Mouse (Mus musculus): Measurements from ENCODE around the gene Sox6.
"Not testable (repeated sequence)": the region's sequence is repeated elsewhere in the genome, so short reads cannot be mapped to it uniquely, and the experiment has no call there.

The Sox6 gene

DNA sequence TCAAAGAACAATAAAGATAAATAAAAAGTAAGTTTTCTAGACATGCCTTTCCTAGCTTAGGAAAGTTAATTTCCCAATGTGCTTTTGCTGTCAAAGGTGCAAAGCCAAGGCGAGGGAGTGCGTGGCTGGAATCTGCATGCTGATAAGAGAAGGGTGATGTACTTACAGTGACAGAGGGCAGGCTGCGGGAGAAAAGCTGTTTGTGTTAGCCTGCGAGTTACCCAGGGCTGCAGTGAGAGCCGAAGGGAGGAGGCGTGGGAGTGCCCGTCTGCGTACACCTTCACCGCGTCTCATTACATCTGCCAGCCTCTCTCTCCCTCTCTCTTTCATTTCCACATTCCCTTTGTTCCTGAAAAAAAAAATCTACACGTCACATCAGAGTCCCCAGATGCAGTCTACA lies at the start of gene Sox6:
Gene Sox6, minus strand, starts transcription at position 286 of the 400 bp plus-strand sequence.
- no peak for DNase-seq (ENCODE audit: low read depth, low spot score)

DNA sequence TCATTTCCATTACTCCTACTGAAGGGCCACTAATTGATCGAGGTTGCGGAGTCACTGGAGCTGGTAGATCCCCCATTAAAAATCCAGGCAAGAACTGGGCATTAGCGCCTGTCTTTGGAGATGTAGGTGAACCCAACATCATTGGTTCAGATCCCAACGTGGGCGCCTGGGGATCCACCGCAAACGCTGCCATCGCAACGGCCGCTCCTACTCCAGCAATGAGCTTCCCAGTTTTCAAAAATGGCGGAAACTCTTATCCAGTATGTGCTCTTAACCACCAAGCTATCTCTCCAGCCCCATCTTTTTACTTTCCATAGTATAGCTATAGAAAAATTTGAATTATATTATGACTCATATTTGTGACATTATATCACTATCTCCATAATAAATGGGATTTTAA lies 45.8 kb upstream of the Sox6 start, which contains the start of gene Gm4353:
Gene Gm4353, minus strand, starts transcription at position 270 of the 400 bp plus-strand sequence.
- not testable (repeated sequence) for DNase-seq (ENCODE audit: low read depth, low spot score)

- no peak for DNase-seq (ENCODE audit: low read depth, low spot score)
Observed at GRCm38 (mm10) chr7:116060739-116061138, 22.1 kb upstream of the Sox6 start.

GRCm38 (mm10) chr7:116040470-116041019 lies 1.9 kb upstream of the Sox6 start:
- no peak for DNase-seq (ENCODE audit: low read depth, low spot score)

- no peak for DNase-seq (ENCODE audit: low read depth, low spot score)
Observed at GRCm38 (mm10) chr7:116039538-116040466, 1.2 kb upstream of the Sox6 start.

DNA sequence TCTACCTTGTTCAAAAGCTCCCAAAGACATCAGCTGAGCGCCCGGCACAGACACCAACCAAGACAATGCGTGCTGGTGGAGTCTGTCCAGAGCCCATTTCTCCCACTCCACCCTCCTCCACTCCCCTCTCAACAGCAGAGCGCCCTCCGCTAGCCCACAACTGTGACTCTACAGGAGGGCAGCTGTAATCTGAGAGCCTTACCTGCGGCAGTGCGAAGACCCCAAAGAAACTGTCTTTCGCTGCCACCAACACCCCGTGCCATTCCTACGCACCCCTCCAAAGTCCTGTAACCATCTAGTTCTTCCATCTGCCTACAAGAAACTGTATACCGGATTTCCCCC lies 571 bp upstream of the Sox6 start, which contains the start of gene 1110004F10Rik:
Gene 1110004F10Rik, plus strand, starts transcription at position 202 of the 342 bp plus-strand sequence.
- no peak for DNase-seq (ENCODE audit: low read depth, low spot score)

- DNase-seq (ENCODE audit: low read depth, low spot score), result no peak
Observed at GRCm38 (mm10) chr7:116038024-116038423, 572 bp downstream of the Sox6 start.

DNA sequence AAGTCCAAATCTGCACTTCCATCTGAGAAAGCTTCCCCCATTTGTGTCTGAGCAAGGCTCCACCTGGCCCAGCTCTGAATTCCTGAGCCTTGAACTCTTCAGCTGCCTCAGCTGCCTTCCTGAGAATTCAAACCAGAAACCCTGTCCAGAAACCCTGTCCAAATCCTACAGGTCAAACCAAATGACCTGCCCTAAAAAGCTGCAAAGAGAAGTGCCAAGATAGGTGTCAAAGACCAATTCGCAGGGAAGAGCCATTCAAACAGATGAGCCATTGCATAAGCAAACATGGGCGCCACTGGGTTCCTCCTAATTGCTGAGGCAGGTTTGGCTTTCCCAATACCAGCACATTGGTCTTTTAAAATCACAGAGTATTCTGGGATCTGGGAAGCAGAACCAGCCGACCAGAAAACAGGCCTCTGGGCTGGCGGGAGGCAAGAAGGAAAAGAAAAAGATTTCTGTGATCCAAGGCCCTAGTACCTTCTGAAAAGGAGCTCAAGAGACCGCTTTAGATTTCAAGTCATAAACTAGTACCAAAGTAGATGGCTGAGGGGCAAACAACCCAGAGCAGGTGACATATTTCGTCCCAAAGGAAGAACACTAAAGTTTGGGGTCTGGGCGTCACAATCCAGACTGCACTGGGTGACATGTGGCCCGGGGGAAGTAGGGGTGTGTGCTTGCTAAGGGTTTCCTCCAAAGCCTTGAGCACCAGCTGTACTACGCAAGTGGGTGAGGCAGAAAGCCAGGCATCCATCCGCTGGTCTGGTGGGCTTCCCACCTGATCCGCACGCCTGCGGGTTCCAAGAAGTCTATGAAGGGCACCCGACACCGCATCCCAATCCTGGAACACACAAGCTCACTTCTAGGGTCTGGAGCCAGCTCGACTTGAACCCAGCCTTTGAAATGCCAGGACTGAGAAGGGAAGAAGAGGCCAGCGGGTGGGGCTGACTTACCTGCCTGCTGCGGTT lies 1.7 kb downstream of the Sox6 start:
- DNase-seq (ENCODE audit: low read depth, low spot score), result no peak

DNA sequence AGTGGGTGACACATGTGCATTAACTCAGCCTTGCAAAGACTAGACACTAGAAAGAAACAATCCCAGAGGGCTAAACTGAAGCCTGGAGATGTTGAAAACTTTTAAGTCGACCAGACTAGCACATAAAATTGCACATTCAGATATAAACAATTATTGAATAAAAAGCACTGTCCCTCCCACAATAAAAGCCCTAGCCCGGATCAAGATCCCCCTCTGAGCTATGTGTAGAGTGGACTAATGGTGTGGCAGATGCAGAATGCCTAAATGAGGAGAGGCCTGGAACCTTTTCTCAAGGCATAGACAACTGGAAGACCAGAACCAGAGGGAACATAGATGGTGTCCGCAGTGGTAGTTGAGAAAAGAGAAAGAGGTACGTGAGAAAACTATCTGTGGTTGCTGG lies 3.1 kb downstream of the Sox6 start:
- no peak for DNase-seq (ENCODE audit: low read depth, low spot score)

- DNase-seq (ENCODE audit: low read depth, low spot score), result no peak
Observed at GRCm38 (mm10) chr7:116034282-116034758, 4.3 kb downstream of the Sox6 start.

GRCm38 (mm10) chr7:116033371-116034241 lies 5.0 kb downstream of the Sox6 start:
- DNase-seq (ENCODE audit: low read depth, low spot score), result no peak

DNA sequence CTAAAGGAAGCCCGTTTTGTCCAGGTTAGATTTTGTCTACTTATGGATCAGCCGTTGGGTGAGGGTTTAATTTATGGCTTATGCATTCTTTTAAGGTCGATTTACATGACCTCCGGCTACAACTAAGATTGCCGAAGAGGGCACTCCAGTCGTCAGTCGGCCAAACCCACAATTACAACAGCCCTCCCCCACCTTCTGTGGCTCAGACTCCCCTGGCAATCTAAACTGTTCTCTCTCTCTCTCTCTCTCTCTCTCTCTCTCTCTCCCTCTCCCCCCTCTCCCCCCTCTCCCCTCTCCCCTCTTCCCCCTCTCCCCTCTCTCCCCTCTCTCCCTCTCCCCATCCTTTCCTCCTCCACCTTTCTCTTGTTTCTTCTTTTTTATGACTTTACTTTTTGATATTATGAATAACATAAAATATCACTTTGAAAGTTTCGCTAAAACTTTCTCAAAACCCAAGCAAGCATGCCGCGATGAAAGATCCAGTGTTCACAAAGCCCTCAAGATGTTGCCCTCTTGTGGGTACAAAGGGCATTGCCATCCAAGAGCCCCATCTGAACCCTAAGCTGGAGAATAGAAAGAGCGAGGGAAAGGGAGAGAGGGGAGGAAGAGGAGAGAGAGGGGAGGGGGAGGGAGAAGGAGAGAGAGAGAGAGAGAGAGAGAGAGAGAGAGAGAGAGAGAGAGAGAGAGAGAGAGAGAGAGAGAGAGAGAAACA lies 5.8 kb downstream of the Sox6 start:
- DNase-seq (ENCODE audit: low read depth, low spot score), result peak; percentile 79

DNA sequence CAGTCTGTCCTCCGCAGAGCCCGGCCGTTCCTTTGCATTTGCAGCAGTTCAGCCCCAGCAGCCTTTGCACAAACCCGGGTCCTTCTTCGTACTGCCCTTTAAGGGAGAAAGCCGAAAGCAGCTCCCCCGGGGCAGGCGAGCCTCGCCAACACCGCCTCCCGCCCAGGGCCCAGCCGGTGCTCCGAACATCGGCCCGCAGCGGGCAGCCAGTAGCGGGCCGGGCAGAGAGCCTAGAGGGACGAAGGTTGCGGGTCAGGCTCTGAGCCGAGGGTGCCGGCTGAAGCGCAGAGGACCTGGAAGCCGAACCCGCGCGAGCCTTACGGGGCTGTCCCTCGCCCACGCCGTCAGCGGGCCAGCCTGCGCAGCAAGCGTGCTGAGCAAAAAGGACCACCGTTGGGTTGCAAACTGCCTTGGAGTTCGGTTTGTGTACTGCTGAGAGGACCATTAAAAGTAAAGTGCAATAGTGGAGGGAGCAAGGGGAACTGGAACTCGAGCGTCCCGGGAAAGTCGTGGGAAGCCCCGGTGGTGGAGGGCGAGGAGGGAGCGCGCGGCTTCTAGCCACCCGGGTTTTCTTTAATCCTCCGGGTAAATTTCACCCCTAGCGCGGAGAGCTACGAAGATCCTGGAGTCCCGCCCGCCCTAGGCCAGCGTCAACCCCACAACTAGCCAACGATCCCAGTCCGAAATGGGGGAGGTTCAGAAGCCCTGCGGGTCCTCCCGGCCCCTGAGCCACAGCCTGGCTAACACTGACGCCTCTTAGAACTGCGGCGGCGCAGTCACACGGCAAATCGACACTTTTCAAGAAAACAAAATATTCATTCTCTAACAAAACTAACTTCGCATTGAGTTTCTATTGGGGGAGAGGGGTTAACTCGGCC lies 6.6 kb downstream of the Sox6 start:
- no peak for DNase-seq (ENCODE audit: low read depth, low spot score)

GRCm38 (mm10) chr7:116031388-116031717 lies 7.2 kb downstream of the Sox6 start:
- DNase-seq (ENCODE audit: low read depth, low spot score), result no peak

DNA sequence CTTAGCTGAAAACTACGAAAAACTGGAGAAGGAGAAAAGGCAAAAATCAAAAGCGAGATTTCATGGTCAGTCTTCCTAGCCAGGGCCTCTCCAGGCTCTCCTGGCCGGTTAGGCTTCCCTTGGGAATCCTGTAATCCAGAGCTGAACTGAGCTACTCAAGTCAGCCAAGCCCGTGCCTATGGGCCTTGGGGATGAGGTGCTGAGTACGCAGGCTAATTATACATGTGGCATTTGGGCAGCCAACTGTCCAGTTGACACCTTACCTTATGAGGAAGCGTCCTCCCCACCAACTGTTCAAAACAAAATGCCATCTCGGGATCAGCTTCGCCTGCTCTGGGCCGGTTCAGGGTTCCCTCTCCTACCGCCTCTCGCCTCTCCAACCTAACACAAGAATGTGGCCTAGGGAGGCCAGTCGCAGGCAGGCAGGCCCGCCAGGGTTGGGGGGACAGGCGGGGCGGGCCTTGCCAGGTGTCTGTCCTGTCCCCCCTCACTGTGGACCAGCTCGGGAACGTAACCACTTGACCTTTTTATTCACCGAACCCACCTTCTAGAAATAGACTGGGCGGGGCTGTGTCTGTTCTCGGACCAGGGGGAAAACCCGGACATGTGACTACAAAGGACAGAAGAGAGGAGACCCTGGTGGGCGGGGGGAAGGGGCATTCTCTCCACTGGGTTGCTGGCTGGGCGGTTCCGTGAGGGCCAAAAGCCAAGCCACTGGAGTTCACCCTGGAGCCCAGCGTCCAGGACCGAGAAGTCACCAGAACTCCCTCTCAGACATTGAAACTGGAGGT lies 7.8 kb downstream of the Sox6 start:
- no peak for DNase-seq (ENCODE audit: low read depth, low spot score)

DNA sequence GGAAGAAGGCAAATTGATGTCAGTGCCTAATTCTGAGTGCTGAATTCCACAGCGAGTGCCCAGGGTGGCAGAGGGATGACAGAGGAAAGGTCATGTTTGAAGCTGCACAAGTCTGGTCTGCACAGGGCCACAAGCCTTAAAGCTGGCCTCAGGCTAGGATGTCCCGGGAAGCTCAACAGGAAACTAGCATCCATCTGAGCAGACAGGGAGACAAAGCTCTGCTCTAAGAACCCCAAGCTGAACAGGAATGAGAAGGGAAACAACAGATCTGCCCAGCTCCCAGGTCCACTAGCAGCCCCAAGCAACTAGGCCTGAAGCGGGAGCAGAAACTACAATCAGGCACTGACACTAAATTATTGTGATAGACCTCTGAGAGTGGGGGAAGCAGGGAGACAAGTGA lies 8.6 kb downstream of the Sox6 start:
- no peak for DNase-seq (ENCODE audit: low read depth, low spot score)

DNA sequence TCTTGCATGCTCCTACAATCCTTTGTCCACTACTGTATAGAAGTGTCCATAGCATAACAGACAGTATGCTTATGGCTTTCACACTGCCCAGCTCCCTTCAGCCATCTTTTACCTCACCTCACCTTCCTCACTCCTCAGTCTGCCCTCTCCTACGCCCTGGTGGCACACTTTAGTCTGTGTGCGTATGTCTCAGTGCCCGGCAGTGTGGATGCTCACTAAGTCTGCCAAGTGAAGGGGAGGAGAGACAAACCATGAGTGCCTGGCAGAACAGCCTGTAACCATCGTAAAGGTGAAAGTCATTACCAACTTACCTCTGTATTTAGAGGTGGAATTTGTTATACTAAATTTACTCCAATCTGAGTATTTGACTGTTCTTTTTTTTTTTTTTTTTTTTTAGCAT lies 35.9 kb downstream of the Sox6 start:
- DNase-seq (ENCODE audit: low read depth, low spot score), result no peak

DNA sequence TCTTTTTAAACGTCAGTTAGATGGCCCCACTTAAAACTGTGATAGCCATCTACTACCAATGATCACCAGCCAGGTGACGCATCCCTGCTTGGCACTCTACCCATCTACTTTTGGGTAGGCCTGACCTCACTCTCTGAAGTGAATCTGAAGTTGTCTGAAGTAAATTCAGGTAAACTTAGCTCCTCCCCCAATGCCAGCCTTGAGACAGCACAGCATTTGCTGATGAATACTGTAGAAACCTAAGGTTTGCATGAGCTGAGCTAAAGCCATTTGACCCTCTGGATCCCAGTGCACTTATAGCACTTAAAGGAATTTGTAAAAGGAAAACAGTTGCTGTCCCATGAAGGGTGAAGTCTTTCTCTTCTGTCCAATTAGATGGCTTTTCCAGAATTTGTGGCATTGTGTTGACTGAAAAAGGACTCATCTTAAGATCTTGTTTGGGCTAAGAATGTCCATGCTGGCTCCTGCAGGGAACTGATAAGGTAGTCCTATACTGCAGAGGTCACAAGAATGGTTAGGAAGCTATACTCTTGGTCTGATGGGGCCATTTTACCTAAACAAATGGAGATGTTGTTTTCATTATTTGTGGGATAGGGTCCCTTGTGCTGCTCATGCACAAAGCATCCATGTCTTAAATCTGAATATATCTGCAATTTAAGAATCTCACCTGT lies 50.4 kb downstream of the Sox6 start:
- no peak for DNase-seq (ENCODE audit: low read depth, low spot score)

Data from brain, embryonic 18.5 days (tissue).